In the genomic region with DNA sequence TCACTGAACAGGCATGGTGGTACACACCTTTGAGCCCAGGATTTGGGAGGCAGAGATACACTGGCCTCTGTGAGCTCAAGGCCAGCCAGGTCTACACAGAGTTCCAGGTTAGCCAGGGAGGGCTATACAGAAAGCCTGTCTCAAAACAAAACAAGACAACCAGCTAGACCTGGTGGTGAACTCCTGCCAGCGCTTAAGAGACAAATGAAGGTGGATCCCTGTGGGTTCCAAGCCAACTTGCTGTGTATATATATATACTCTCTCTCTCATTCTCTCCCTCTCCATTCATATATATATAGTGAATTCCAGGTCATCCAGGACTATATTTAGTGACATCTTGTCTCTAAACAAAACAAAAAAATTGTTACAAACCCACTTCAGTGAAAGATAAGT, we compare ENCODE assay signal across 8 mouse cellular contexts. TPM values are rescaled to one million over a fixed set of nuclear protein-coding genes. Genes with fewer than 3 reads are reported as not detected.
DNase-seq lines count a peak whose midpoint lies in the region; ATAC-seq and TF ChIP-seq lines count a peak whose summit lies in the region.

No protein-coding gene starts in this region.

- ATAC-seq in megakaryocyte, adult 5-6 weeks (ENCODE audit: poor library complexity, severe bottlenecking) = no peak
- no peak for ATAC-seq in limb, embryonic 14.5 days (ENCODE audit: low FRiP score, low read depth)
- ATAC-seq in stomach, embryonic 14.5 days (ENCODE audit: insufficient number of reproducible peaks, insufficient read depth, low FRiP score, low read depth) = no peak
- no peak for ATAC-seq in frontal cortex, adult (ENCODE audit: low TSS enrichment)

- TF ChIP-seq POLR2A in embryonic fibroblast, embryonic 13.5 days (IDR thresholded peaks at IDR 0.05; ENCODE audit: low read depth, low read length) = no peak
- no peak for TF ChIP-seq POLR2A in limb, embryonic 14.5 days (IDR thresholded peaks at IDR 0.05; ENCODE audit: borderline replicate concordance, extremely low read depth, insufficient read depth, insufficient read length)

- H3K9ac ChIP-seq in limb, embryonic 14.5 days (ENCODE audit: low read depth, low read length, severe bottlenecking) = peak overlapping the region; percentile 69
- peak overlapping the region; percentile 67; the same call in 1 of the 2 replicates for H3K9ac ChIP-seq in stomach, embryonic 14.5 days (replicated peaks; ENCODE audit: low read depth, low read length)

- WGBS in limb, embryonic 14.5 days = 41% methylated on average over 1 of the region's 1 CpGs
- 23% methylated on average over 1 of the region's 1 CpGs for WGBS in stomach, embryonic 14.5 days

- H3K4me2 ChIP-seq in limb, embryonic 14.5 days (replicated peaks; ENCODE audit: low read depth, low read length, severe bottlenecking) = peak overlapping the region; percentile 63
- peak overlapping the region; percentile 66 for H3K4me2 ChIP-seq in stomach, embryonic 14.5 days (replicated peaks; ENCODE audit: low read depth, low read length)

- DNase-seq in limb, embryonic 14.5 days (ENCODE audit: low spot score) = no peak
- DNase-seq in left cerebral cortex, postnatal 10 days (ENCODE audit: extremely low spot score in 1 of 2, low spot score in 2 of 2) = no peak
- DNase-seq in T-cell, adult 2 months (ENCODE audit: low spot score) = no peak

- peaks cover 54% of the 10 kb centered on the region for H3K36me3 ChIP-seq in megakaryocyte, embryonic 14.5 days (replicated peaks; ENCODE audit: low read length)
- peaks cover 30% of the 10 kb centered on the region for H3K36me3 ChIP-seq in limb, embryonic 14.5 days (ENCODE audit: control insufficient read depth, insufficient read depth, low read length)
- H3K36me3 ChIP-seq in stomach, embryonic 14.5 days (ENCODE audit: control insufficient read depth, insufficient read depth, low read length) = peaks cover 5% of the 10 kb centered on the region; the same call in 1 of the 2 replicates

- no peaks in the 10 kb centered on the region for H3K9me3 ChIP-seq in megakaryocyte, embryonic 14.5 days
- H3K9me3 ChIP-seq in limb, embryonic 14.5 days (ENCODE audit: control insufficient read depth, low read length) = no peaks in the 10 kb centered on the region
- H3K9me3 ChIP-seq in stomach, embryonic 14.5 days (ENCODE audit: control insufficient read depth, low read depth, low read length) = no peaks in the 10 kb centered on the region

- no peak for TF ChIP-seq CTCF in embryonic fibroblast, embryonic 13.5 days (IDR thresholded peaks at IDR 0.05; ENCODE audit: borderline replicate concordance, insufficient read depth, low read length)

- peaks cover 59% of the 10 kb centered on the region for H3K4me1 ChIP-seq in megakaryocyte, embryonic 14.5 days
- peaks cover 2% of the 10 kb centered on the region; the same call in 1 of the 2 replicates for H3K4me1 ChIP-seq in embryonic fibroblast, embryonic 13.5 days (ENCODE audit: control insufficient read depth, insufficient read depth, low read length)
- peaks cover 9% of the 10 kb centered on the region for H3K4me1 ChIP-seq in limb, embryonic 14.5 days (ENCODE audit: control insufficient read depth, insufficient read depth, low read length)
- H3K4me1 ChIP-seq in stomach, embryonic 14.5 days (ENCODE audit: control insufficient read depth, insufficient read depth, low read length) = peaks cover 7% of the 10 kb centered on the region; the same call in 1 of the 2 replicates

- no peaks in the 10 kb centered on the region for H3K27me3 ChIP-seq in megakaryocyte, embryonic 14.5 days (replicated peaks)
- H3K27me3 ChIP-seq in limb, embryonic 14.5 days (ENCODE audit: control insufficient read depth, insufficient read depth, low read length) = no peaks in the 10 kb centered on the region
- H3K27me3 ChIP-seq in stomach, embryonic 14.5 days (ENCODE audit: control insufficient read depth, insufficient read depth, low read length) = no peaks in the 10 kb centered on the region

- H3K27ac ChIP-seq in embryonic fibroblast, embryonic 13.5 days (ENCODE audit: insufficient read depth, low read length) = no peak overlapping the region
- H3K27ac ChIP-seq in limb, embryonic 14.5 days (replicated peaks; ENCODE audit: low read depth, low read length) = no peak overlapping the region
- H3K27ac ChIP-seq in stomach, embryonic 14.5 days (ENCODE audit: low read length) = no peak overlapping the region

- intact Hi-C loops in left cerebral cortex, postnatal 10 days (cut with DNase I) = no loop called here

- H3K4me3 ChIP-seq in megakaryocyte, embryonic 14.5 days (replicated peaks) = peak overlapping the region; percentile 98
- peak overlapping the region; percentile 78 for H3K4me3 ChIP-seq in embryonic fibroblast, embryonic 13.5 days (ENCODE audit: insufficient read depth, low read length)
- peak overlapping the region; percentile 73 for H3K4me3 ChIP-seq in limb, embryonic 14.5 days (replicated peaks; ENCODE audit: low read length)
- H3K4me3 ChIP-seq in stomach, embryonic 14.5 days (ENCODE audit: low read depth, low read length) = peak overlapping the region; percentile 62

RNA-seq across cellular contexts. Expression of a gene that starts 0.8 kb away (rescaled TPM):
- polyA plus RNA-seq in megakaryocyte, embryonic 14.5 days (2012; ENCODE audit: insufficient read depth, low replicate concordance) = 63.1 and 87.6 TPM in 2 replicates
- total RNA-seq in megakaryocyte, adult 5-6 weeks (2015) = 20.4 and 20.8 TPM in 2 replicates
- 28.8 and 28.9 TPM in 2 replicates for total RNA-seq in megakaryocyte, adult 5-6 weeks (2017)
- polyA plus RNA-seq in embryonic fibroblast, embryonic 13.5 days (2011; ENCODE audit: insufficient read length, low read depth, missing spikeins) = 12.1 and 13.5 TPM in 2 replicates
- polyA plus RNA-seq in limb, embryonic 14.5 days (2012; rRNA removed) = 31.5 and 41.2 TPM in 2 replicates
- polyA plus RNA-seq in limb, embryonic 14.5 days (2014; fragmentation: Nextera tagmentation; extraction: Ambion mirVana) = 14.0 and 15.2 TPM in 2 replicates
- polyA plus RNA-seq in stomach, embryonic 14.5 days (2014; fragmentation: Nextera tagmentation; extraction: Ambion mirVana) = 18.8 and 19.2 TPM in 2 replicates
- total RNA-seq in left cerebral cortex, postnatal 10 days (2021) = 10 to 100 TPM; 22.1 to 30.0 TPM

RNA-seq across cellular contexts. Expression of a gene that starts 1.0 kb away (rescaled TPM):
- polyA plus RNA-seq in megakaryocyte, embryonic 14.5 days (2012; ENCODE audit: insufficient read depth, low replicate concordance) = 0.40 TPM in 1 of 2 replicates, not detected in the other
- 2.3 and 3.4 TPM in 2 replicates for total RNA-seq in megakaryocyte, adult 5-6 weeks (2015)
- 1.7 and 3.4 TPM in 2 replicates for total RNA-seq in megakaryocyte, adult 5-6 weeks (2017)
- polyA plus RNA-seq in embryonic fibroblast, embryonic 13.5 days (2011; ENCODE audit: insufficient read length, low read depth, missing spikeins) = 3.7 and 4.1 TPM in 2 replicates
- 4.3 and 4.9 TPM in 2 replicates for polyA plus RNA-seq in limb, embryonic 14.5 days (2012; rRNA removed)
- 6.9 and 7.0 TPM in 2 replicates for polyA plus RNA-seq in limb, embryonic 14.5 days (2014; fragmentation: Nextera tagmentation; extraction: Ambion mirVana)
- 9.0 and 9.2 TPM in 2 replicates for polyA plus RNA-seq in stomach, embryonic 14.5 days (2014; fragmentation: Nextera tagmentation; extraction: Ambion mirVana)
- 1 to 10 TPM; 8.9 to 9.0 TPM for total RNA-seq in left cerebral cortex, postnatal 10 days (2021)

RNA-seq across cellular contexts. Expression of a gene that starts 18.3 kb away (rescaled TPM):
- 7.7 and 9.9 TPM in 2 replicates for polyA plus RNA-seq in megakaryocyte, embryonic 14.5 days (2012; ENCODE audit: insufficient read depth, low replicate concordance)
- total RNA-seq in megakaryocyte, adult 5-6 weeks (2015) = 5.2 and 5.5 TPM in 2 replicates
- total RNA-seq in megakaryocyte, adult 5-6 weeks (2017) = 3.2 and 5.0 TPM in 2 replicates
- 14.4 and 18.2 TPM in 2 replicates for polyA plus RNA-seq in embryonic fibroblast, embryonic 13.5 days (2011; ENCODE audit: insufficient read length, low read depth, missing spikeins)
- 26.0 and 35.0 TPM in 2 replicates for polyA plus RNA-seq in limb, embryonic 14.5 days (2012; rRNA removed)
- polyA plus RNA-seq in limb, embryonic 14.5 days (2014; fragmentation: Nextera tagmentation; extraction: Ambion mirVana) = 29.2 and 34.0 TPM in 2 replicates
- polyA plus RNA-seq in stomach, embryonic 14.5 days (2014; fragmentation: Nextera tagmentation; extraction: Ambion mirVana) = 24.4 and 29.5 TPM in 2 replicates
- 10 to 100 TPM; 48.1 to 49.2 TPM for total RNA-seq in left cerebral cortex, postnatal 10 days (2021)

RNA-seq across cellular contexts. Expression of a gene that starts 18.6 kb away (rescaled TPM):
- 13.3 and 15.6 TPM in 2 replicates for polyA plus RNA-seq in megakaryocyte, embryonic 14.5 days (2012; ENCODE audit: insufficient read depth, low replicate concordance)
- 5.7 and 6.4 TPM in 2 replicates for total RNA-seq in megakaryocyte, adult 5-6 weeks (2015)
- total RNA-seq in megakaryocyte, adult 5-6 weeks (2017) = 2.9 TPM in 2 replicates
- 10.1 and 12.5 TPM in 2 replicates for polyA plus RNA-seq in embryonic fibroblast, embryonic 13.5 days (2011; ENCODE audit: insufficient read length, low read depth, missing spikeins)
- 9.1 and 11.2 TPM in 2 replicates for polyA plus RNA-seq in limb, embryonic 14.5 days (2012; rRNA removed)
- 19.5 and 19.9 TPM in 2 replicates for polyA plus RNA-seq in limb, embryonic 14.5 days (2014; fragmentation: Nextera tagmentation; extraction: Ambion mirVana)
- 16.0 and 17.6 TPM in 2 replicates for polyA plus RNA-seq in stomach, embryonic 14.5 days (2014; fragmentation: Nextera tagmentation; extraction: Ambion mirVana)
- 10 to 100 TPM; 19.6 to 20.3 TPM for total RNA-seq in left cerebral cortex, postnatal 10 days (2021)

RNA-seq across cellular contexts. Expression of a gene that starts 24.1 kb away (rescaled TPM):
- not detected in 2 replicates for polyA plus RNA-seq in megakaryocyte, embryonic 14.5 days (2012; ENCODE audit: insufficient read depth, low replicate concordance)
- total RNA-seq in megakaryocyte, adult 5-6 weeks (2015) = not detected in 2 replicates
- total RNA-seq in megakaryocyte, adult 5-6 weeks (2017) = not detected in 2 replicates
- polyA plus RNA-seq in embryonic fibroblast, embryonic 13.5 days (2011; ENCODE audit: insufficient read length, low read depth, missing spikeins) = not detected in 2 replicates
- 178 and 322 TPM in 2 replicates for polyA plus RNA-seq in limb, embryonic 14.5 days (2012; rRNA removed)
- polyA plus RNA-seq in limb, embryonic 14.5 days (2014; fragmentation: Nextera tagmentation; extraction: Ambion mirVana) = 273 and 401 TPM in 2 replicates
- polyA plus RNA-seq in stomach, embryonic 14.5 days (2014; fragmentation: Nextera tagmentation; extraction: Ambion mirVana) = 1.1 and 2.1 TPM in 2 replicates
- total RNA-seq in left cerebral cortex, postnatal 10 days (2021) = not detected
